Mouse (Mus musculus): ENCODE results near the gene Manba.

DNA sequence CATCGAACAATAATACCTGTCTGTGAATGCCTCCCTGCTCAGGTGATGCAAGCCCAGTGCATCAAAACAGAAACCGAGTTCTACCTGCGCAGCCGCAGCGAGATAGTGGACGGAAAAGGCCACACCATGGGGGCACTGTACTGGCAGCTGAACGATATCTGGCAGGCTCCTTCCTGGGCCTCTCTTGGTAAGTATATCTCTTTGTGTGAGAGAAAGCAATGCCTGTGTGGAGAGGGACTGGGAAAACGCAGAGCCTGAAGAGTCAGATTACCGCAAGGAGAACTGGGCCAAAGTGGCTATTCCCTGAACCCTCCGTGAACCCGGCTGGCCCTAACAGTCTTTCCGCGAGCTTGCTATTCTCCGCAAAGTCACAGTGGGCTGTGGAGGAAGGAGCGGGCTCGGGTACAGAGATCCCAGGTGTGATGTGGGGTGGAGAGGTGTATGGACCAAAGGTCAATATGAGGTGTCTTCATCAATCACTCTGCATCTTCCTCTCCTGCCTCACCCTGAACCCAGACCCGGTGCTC is 77.8 kb downstream of the Manba start:
- no peak for TF ChIP-seq MAX (IDR thresholded peaks at IDR 0.05; ENCODE audit: low read length)
- no peak for TF ChIP-seq CTCF (conservative IDR thresholded peaks at IDR 0.05 in 1 of 2, IDR thresholded peaks at IDR 0.05 in 1 of 2; ENCODE audit: low read depth in 2 of 2, low read length in 2 of 2)

All from CH12.LX (cell line).